Mouse (Mus musculus) neural tube, embryonic 10.5 days (tissue): Measurements from ENCODE around the gene Optc.
A peak's percentile ranks its signal among the peaks of the same experiment; 100 is the strongest.

Experiments used
- DNase-seq: peaks from one replicate; pipeline ENCODE4 v3.0.0-alpha.2; 2017; ENCODE audit warnings: low spot score; ENCODE audit errors: extremely low spot score

Optc gene

DNA sequence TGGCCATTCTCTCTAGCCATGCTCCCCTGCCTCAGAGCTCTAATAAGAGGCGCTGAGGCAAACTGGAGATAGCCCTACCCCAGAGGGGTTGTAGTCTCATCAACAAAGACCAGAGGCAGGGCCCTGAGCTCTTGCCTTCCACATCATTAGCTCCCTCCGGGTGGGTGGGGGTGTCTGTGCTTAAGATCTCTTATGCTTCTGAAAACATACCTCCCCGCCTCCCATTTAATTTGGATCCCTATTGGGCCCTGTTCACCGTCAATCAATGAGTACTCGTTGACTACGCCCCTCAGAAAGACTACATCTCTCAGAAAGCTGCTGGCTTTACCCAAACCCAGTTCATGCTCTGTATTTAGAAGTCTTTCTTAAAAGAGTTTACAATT, 10.3 kb upstream of the Optc start:
- DNase-seq: no peak

GRCm38 (mm10) chr1:133917456-133918087, 9.8 kb upstream of the Optc start:
- no peak for DNase-seq

DNA sequence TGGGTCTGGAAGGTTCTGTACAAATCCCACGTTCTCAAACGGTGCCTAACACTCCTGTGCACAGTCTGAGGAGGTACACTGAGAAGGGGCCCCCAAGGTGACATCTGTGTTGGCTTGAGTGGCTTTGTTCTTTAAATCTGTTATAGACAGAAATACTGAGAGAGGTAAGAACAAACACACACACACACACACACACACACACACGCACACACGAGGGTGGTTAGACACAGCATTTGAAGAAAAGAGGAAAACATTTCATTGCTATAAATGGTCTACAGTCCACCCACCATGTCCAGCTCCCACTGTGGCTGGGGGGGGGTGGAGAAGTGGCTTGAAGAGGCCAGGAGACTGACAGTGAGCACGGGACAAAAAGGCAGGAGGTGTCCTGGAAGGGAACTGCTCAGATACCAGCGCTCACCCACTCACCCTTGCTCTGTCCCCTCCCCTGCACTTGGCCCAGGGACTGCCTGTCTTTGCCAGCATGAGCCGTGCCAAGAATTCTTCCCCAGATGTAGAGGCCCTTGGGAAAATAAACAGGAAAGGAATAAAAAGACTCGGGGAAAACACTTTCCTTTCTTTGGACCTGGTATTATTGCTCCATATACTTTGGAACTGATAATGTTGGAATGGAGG, 8.0 kb upstream of the Optc start:
- no peak for DNase-seq

GRCm38 (mm10) chr1:133915115-133915514, 7.3 kb upstream of the Optc start:
- DNase-seq: no peak

DNA sequence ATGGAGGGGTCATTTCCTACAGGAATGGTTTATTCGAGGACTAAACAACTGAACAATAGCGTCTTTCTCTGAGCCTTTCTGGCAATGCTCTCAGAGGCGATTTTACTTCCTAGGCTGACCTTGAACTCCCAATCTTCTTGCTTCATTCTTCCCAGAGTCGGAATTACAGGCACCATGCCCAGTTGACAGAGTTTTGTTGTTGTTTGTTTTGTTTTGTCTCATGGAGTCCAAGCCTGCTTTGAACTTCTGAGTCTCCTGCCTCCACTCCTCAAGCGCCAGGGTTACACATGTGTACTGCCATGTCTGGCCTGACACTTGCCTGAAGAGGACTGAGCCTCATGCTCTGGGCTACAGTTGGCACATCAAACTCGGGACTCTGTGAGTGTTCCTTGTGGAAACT, 5.2 kb upstream of the Optc start:
- DNase-seq: no peak

GRCm38 (mm10) chr1:133911456-133911855, 3.7 kb upstream of the Optc start:
- DNase-seq: peak; percentile 68

- no peak for DNase-seq
Observed at GRCm38 (mm10) chr1:133911008-133911407, 3.2 kb upstream of the Optc start.

GRCm38 (mm10) chr1:133910108-133910507, 2.3 kb upstream of the Optc start:
- DNase-seq: no peak

- DNase-seq: peak; percentile 59
Observed at GRCm38 (mm10) chr1:133908659-133909575, 1.1 kb upstream of the Optc start.

DNA sequence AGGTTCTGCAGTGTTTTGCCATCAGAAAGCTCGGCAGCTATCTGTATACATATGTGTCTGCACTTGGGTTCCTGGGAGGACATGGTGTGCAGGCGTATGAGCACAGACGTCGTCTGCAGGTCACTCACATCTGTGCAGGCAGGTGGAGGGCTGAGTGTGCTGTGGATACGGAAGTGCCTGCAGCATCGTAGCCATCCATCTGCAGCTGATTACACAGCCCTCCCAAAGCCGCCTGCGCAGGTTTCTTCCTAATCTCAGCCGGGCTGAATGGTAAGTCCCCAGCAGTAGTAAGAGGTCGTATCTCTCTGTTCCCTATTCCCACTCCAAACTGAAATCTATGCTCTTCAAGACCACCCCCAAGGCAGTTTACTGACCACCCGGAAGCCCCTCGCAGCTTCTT, 1.4 kb downstream of the Optc start:
- DNase-seq: no peak

GRCm38 (mm10) chr1:133900825-133901224, 7.0 kb downstream of the Optc start:
- no peak for DNase-seq

GRCm38 (mm10) chr1:133899043-133899542, 8.7 kb downstream of the Optc start:
- DNase-seq: no peak

- no peak for DNase-seq
Observed at GRCm38 (mm10) chr1:133897293-133897692, 10.5 kb downstream of the Optc start.

- DNase-seq: no peak
Observed at GRCm38 (mm10) chr1:133891489-133891888, 16.3 kb downstream of the Optc start.

DNA sequence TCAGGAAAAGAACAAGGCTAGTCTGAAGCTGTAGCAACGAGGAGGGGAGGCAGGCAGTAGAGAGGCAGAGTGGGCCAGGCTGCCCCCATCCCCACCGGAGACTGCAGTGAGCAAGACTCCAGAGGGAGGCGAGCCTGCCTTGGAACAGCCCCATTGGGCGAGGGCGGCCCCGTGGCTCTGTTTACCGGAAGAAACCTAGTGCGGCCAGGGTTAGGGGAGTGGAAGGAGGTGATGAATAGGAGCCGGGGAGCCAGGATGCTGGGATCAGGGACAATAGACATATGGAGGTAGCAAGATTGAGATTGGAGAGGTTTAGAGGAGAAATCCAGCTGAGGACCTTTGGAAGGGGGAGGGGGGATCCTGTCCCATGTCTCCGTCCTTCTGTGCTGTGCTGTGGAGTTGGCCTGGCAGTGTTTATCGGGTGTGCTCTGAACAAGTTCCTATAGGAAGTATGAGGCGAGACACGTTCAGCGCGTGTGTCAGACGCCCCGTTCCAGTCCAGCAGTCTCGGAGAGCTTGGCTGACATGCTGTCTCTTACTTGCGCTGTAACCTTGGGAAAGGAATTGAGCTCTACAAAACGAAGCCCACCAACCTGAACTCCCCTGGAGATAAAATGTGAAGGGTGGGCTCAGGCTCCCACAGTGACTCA, 17.7 kb downstream of the Optc start:
- DNase-seq: peak; percentile 53

DNA sequence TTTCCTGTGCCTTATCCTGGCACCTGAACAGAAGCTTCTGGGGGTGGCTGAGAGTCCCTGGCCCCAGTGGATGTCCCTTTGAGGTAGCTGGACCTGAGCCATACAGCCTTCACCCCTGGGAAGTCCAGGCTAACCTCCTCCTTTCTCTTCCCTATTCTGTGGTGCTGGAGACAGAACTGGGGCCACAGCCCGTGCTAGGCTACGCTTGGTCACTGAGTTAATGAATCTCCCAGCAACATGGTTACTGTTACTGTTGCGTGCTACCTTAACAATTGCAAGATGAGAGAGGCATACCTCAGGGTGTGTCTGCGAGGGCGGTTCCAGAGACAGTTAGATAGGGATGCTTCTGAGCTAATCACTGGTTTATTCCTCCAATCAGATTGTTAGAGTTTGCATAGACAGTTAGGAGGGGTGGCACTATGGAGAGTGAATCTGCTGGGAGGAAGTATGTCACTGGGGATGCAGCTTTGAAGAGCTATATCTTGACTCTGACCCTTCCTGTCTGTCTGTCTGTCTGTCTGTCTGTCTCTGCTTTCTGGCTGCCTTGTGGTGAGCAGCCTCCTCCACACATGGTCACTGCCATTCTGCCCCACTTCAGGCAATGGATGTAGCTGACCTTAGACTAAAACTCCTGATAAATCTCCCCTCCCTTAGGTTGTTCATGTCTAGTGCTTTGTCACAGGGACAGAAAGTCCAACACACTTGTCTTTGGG, 20.1 kb downstream of the Optc start:
- DNase-seq: no peak

DNA sequence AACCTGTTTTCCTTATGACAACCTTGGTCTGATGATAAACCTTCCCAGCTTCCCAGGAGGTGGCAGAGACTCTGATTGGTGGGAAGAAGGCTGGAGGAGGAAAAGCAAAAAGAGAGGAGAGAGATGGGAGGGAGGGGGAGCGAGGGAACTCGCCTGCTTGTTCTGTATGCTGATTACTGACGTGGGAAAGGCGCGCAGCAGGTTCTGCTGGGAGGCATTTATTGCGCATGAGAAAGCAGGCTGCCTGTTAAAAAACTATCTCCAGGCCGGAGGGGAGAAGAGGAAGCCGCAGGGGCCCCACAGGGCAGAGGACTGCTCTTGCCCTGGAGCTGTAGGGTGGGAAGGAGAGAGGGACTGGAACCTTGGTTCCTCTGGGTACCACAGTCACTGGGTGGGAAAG, 20.8 kb downstream of the Optc start:
- DNase-seq: no peak

GRCm38 (mm10) chr1:133886431-133886830, 21.4 kb downstream of the Optc start:
- no peak for DNase-seq

- DNase-seq: no peak
Observed at GRCm38 (mm10) chr1:133885811-133886210, 22.0 kb downstream of the Optc start.

GRCm38 (mm10) chr1:133884746-133885145, 23.1 kb downstream of the Optc start:
- peak; percentile 44 for DNase-seq

DNA sequence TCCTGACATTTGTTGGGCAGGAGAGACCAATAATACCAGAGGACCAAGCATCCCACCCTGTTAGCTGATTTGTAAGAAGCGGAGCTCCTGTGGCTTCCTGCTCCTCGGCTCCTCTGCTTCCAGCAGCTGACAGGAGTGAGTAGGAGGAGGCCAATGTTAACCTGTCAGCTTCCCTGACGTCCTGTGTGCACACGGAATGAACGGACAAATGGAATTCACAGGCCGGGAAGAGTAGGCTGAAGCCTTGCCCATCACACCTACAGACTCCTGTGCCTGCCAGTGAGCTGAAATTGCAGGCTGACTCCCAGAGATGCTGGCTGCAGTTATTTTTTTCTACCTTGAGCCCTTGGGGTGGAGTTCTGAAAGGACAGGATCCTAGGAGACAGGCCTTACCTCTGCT, 23.7 kb downstream of the Optc start:
- DNase-seq: peak; percentile 16
